Mouse (Mus musculus) embryonic facial prominence, embryonic 10.5 days (tissue): ENCODE measurements around the gene Bckdha. TPM values are rescaled to one million over a fixed set of nuclear protein-coding genes. Genes with fewer than 3 reads are reported as not detected.
A peak's percentile ranks its signal among the peaks of the same experiment; 100 is the strongest.

Source experiments
- DNase-seq: peaks from one replicate; pipeline ENCODE4 v3.0.0-alpha.2; 2017; ENCODE audit warnings: low spot score
- H3K27ac ChIP-seq: fragments of 300-500 bp; sonication (generic); replicated peaks from 2 replicates; pipeline ENCODE4 v1.5.1; 2016; ENCODE audit warnings: mild to moderate bottlenecking
- H3K27me3 ChIP-seq: fragments of 300-500 bp; sonication (generic); replicated peaks from 2 replicates; pipeline ENCODE4 v1.6.1; 2016; ENCODE audit warnings: low read depth, mild to moderate bottlenecking; ENCODE audit not compliant: poor library complexity, severe bottlenecking
- H3K36me3 ChIP-seq: fragments of 300-500 bp; sonication (generic); replicated peaks from 2 replicates; pipeline ENCODE4 v1.6.1; 2016; ENCODE audit warnings: mild to moderate bottlenecking, moderate library complexity
- H3K4me1 ChIP-seq: fragments of 300-500 bp; sonication (generic); 2 replicates; pipeline ENCODE4 v1.6.1; 2016
- H3K4me3 ChIP-seq: fragments of 300-500 bp; sonication (generic); 2 replicates; pipeline ENCODE4 v1.5.1; 2016; ENCODE audit warnings: mild to moderate bottlenecking, moderate library complexity
- H3K9me3 ChIP-seq: fragments of 300-500 bp; sonication (generic); 2 replicates; pipeline ENCODE4 v1.6.1; 2016; ENCODE audit warnings: mild to moderate bottlenecking
- WGBS: fragments of 180-500 bp; shearing (Covaris S2); methylation state at CpG from one replicate; pipeline ENCODE4 v1.1.7; 2016; 5-methylcytosine and 5-hydroxymethylcytosine counted together
- polyA plus RNA-seq: library from polyadenylated mRNA; unstranded; fragments of >200 nt; fragmentation: Nextera tagmentation; extraction: Ambion mirVana; gene quantifications from 2 replicates; pipeline ENCODE4 v1.2.1, GENCODE M21; 2016

The Bckdha gene
- polyA plus RNA-seq, 1 experiment from 2014 or later = 59.2 TPM

DNA sequence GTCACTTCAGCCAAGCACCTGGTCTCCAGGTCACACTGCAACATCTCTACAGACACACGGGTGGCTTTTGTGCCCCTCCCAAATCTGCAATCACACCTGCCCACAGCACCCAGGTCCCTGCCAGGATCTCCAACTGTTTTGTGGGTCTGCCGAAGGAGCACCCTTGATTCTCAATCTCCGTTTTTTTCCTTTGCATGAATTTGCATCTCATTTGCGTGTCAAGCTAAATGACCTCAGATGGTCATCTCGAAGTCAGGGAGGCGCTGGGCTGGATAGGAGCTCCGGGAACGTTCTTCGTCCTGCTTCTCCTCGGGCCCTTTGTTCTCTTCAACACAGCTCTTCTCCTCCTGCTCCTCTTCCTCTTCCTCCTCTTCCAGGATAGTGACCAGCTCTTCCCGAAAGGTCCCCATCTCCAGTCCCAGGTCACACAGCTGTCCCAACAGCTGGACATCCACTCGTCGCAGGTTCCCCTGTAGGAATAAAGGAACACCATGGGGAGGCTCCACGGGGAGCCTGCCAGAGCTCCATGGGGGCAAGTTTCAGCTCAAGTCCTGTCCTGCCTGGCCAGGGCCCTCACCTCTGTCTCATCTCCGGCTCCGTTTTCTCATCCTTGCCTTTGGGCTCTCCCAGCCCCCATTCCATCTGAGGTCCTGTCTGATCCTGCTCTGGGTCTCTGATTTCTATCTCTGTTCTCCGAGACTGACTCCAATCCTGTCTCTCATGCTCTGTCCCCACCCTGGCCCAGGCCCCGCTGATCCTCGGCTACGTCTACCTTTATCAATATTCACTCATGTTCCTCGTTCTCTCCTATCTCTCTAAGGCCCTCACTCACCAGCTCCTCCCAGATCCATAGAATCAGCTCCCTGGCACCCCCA is 43.7 kb downstream of the Bckdha start:
- no peak overlapping the region for H3K27ac ChIP-seq
- no peak overlapping the region for H3K4me3 ChIP-seq
- H3K27me3 ChIP-seq = peaks cover 8% of the 10 kb centered on the region
- no peaks in the 10 kb centered on the region for H3K9me3 ChIP-seq
- H3K4me1 ChIP-seq = peaks cover 9% of the 10 kb centered on the region
- H3K36me3 ChIP-seq = no peaks in the 10 kb centered on the region
- 71% methylated on average over 21 of the region's 21 CpGs for WGBS
- peak; percentile 5 for DNase-seq

DNA sequence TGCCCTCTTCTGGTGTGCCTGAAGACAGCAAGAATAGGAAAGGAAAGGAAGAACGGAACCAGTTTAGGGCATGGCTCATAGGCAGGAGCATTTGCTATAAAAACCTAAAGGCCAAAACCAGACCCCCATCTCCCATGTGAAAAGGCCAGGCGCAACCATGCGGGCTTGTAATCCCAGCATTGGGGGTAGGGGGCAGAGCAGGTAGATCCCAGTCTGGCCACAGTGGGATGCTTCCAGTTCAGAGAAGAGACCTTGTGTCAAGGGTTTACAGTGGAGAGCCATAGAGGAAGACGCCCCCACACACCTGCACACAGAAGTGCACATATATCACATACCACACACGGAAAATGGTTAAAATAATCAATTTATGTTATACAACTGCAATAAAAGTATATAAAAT is 44.7 kb downstream of the Bckdha start:
- Histone ChIP-seq H3K9me3 (no peaks in the 10 kb centered on the region), H3K4me3 (no peak overlapping the region), H3K27ac (no peak overlapping the region), H3K27me3 (peaks cover 8% of the 10 kb centered on the region), H3K36me3 (no peaks in the 10 kb centered on the region), H3K4me1 (peaks cover 4% of the 10 kb centered on the region; the same call in 1 of the 2 replicates)
- DNase-seq = peak; percentile 6
- 92% methylated on average over 5 of the region's 5 CpGs for WGBS

- no peaks in the 10 kb centered on the region for H3K27me3 ChIP-seq
- H3K27ac ChIP-seq = no peak overlapping the region
- no peaks in the 10 kb centered on the region for H3K4me1 ChIP-seq
- no peaks in the 10 kb centered on the region for H3K9me3 ChIP-seq
- no peak overlapping the region for H3K4me3 ChIP-seq
- no peak for DNase-seq
- H3K36me3 ChIP-seq = no peaks in the 10 kb centered on the region
- 49% methylated on average over 7 of the region's 7 CpGs for WGBS
These were observed 47.3 kb downstream of the Bckdha start for GRCm38 (mm10) chr7:25611501-25611900.

DNA sequence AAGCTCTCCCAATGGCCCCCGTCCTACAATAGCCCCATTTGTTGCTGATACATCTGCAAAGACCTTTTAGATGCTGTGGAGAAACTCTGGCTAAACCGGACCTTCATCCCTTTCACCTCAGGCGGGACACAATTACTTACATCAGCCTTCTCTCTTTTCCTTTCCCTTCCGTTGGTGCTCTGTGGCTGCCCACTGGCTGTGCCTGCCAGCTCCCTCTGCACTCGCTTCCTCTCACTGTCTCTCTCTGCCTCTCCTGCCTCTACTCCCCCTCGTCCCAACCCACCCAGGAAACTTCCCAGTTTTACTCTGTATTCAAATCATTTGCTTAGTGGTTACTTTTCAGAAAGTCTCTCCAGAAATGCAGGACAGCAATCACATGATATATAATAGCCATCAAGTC is 48.7 kb downstream of the Bckdha start:
- no peaks in the 10 kb centered on the region for H3K27me3 ChIP-seq
- 36% methylated on average over 6 of the region's 6 CpGs for WGBS

DNA sequence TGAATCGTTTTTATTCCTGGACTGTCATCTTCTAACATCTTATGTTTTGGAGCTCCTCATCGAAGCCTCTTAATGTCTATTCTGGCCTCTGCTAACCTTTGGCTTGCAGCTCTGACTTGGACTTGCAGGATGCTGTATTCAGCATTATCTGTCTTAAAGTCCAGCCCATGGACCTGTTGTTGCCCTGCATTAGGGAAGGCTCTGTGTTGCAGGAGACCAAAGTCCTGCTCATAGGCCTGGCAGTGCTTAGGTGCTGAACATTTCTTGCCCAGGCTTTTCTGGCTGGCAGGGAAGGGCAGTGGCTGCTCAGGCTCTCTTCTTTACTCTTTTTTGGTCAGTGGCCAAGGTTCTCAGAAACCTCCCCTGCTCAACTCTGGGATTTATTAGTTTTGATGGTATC is 51.6 kb downstream of the Bckdha start:
- Histone ChIP-seq H3K4me1 (no peaks in the 10 kb centered on the region), H3K9me3 (no peaks in the 10 kb centered on the region), H3K4me3 (no peak overlapping the region), H3K27me3 (no peaks in the 10 kb centered on the region), H3K36me3 (no peaks in the 10 kb centered on the region), H3K27ac (no peak overlapping the region)
- 77% methylated on average over 2 of the region's 2 CpGs for WGBS
- DNase-seq = no peak

More for the DNA sequence above, 48.7 kb downstream of the Bckdha start:
- no peak overlapping the region for H3K27ac ChIP-seq
- H3K9me3 ChIP-seq = no peaks in the 10 kb centered on the region
- no peaks in the 10 kb centered on the region for H3K36me3 ChIP-seq
- H3K4me3 ChIP-seq = no peak overlapping the region
- no peaks in the 10 kb centered on the region for H3K4me1 ChIP-seq
- peak; percentile 4 for DNase-seq

GRCm38 (mm10) chr7:25606625-25607063 is 52.1 kb downstream of the Bckdha start:
- no peak overlapping the region for H3K27ac ChIP-seq
- H3K27me3 ChIP-seq = no peaks in the 10 kb centered on the region
- H3K36me3 ChIP-seq = no peaks in the 10 kb centered on the region
- no peak for DNase-seq
- no peaks in the 10 kb centered on the region for H3K9me3 ChIP-seq
- H3K4me3 ChIP-seq = no peak overlapping the region
- no peaks in the 10 kb centered on the region for H3K4me1 ChIP-seq
- WGBS = 81% methylated on average over 4 of the region's 4 CpGs

DNA sequence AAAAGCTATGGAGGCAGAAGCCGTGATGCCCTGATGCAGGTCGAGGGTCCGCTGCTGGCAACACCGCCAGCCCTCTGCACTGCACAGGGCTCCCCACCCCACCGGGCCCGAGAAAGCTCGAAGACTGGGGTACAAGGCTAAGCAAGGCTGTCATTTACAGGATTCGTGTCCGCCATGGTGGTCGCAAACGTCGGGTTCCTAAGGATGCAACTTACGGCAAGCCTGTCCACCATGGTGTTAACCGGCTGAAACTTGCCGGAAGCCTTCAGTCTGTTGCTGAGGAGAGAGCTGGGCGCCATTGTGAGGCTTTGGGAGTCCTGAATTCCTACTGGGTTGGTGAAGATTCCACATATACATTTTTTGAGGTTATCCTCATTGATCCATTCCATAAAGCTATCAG is 57.4 kb downstream of the Bckdha start:
- no peak for DNase-seq
- no peaks in the 10 kb centered on the region for H3K4me1 ChIP-seq
- H3K9me3 ChIP-seq = no peaks in the 10 kb centered on the region
- no peak overlapping the region for H3K27ac ChIP-seq
- no peaks in the 10 kb centered on the region for H3K36me3 ChIP-seq
- WGBS = 88% methylated on average over 16 of the region's 16 CpGs
- H3K4me3 ChIP-seq = no peak overlapping the region
- no peaks in the 10 kb centered on the region for H3K27me3 ChIP-seq

- no peaks in the 10 kb centered on the region for H3K36me3 ChIP-seq
- WGBS = 88% methylated on average over 11 of the region's 11 CpGs
- no peak overlapping the region for H3K27ac ChIP-seq
- H3K9me3 ChIP-seq = no peaks in the 10 kb centered on the region
- no peak overlapping the region for H3K4me3 ChIP-seq
- H3K27me3 ChIP-seq = no peaks in the 10 kb centered on the region
- DNase-seq = no peak
- no peaks in the 10 kb centered on the region for H3K4me1 ChIP-seq
These were observed 58.1 kb downstream of the Bckdha start for GRCm38 (mm10) chr7:25600666-25601065.

GRCm38 (mm10) chr7:25599663-25600062 is 59.1 kb downstream of the Bckdha start:
- H3K27ac ChIP-seq = no peak overlapping the region
- 14% methylated on average over 10 of the region's 10 CpGs for WGBS
- no peaks in the 10 kb centered on the region for H3K27me3 ChIP-seq
- no peaks in the 10 kb centered on the region for H3K4me1 ChIP-seq
- no peaks in the 10 kb centered on the region for H3K36me3 ChIP-seq
- no peak overlapping the region for H3K4me3 ChIP-seq
- DNase-seq = peak; percentile 75
- no peaks in the 10 kb centered on the region for H3K9me3 ChIP-seq

GRCm38 (mm10) chr7:25593859-25594258 is 64.9 kb downstream of the Bckdha start:
- no peak for DNase-seq
- Histone ChIP-seq H3K4me1 (no peaks in the 10 kb centered on the region), H3K9me3 (no peaks in the 10 kb centered on the region), H3K27me3 (no peaks in the 10 kb centered on the region), H3K27ac (no peak overlapping the region), H3K4me3 (no peak overlapping the region), H3K36me3 (no peaks in the 10 kb centered on the region)
- 87% methylated on average over 3 of the region's 3 CpGs for WGBS

DNA sequence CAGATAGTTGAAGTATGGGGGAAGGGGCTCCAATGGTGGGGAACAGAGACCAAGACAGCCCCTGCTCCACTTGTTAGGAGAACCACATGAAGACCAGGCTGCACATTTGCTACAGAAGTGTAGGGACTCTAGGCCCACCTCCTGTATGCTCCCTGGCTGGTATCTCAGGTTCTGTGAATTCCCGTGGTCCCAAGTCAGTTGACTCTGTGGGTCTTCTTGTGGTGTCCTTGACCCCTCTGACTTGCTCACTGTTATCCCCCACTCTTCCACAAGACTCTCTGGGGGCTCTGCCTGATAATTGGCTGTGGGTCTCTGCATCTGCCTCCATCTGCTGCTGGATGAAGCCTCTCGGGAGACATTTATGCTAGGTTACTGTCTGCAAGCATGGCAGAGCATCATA is 67.6 kb downstream of the Bckdha start:
- no peaks in the 10 kb centered on the region for H3K9me3 ChIP-seq
- DNase-seq = no peak
- no peak overlapping the region for H3K4me3 ChIP-seq
- no peaks in the 10 kb centered on the region for H3K4me1 ChIP-seq
- H3K36me3 ChIP-seq = no peaks in the 10 kb centered on the region
- 91% methylated on average over 2 of the region's 2 CpGs for WGBS
- no peaks in the 10 kb centered on the region for H3K27me3 ChIP-seq
- no peak overlapping the region for H3K27ac ChIP-seq

DNA sequence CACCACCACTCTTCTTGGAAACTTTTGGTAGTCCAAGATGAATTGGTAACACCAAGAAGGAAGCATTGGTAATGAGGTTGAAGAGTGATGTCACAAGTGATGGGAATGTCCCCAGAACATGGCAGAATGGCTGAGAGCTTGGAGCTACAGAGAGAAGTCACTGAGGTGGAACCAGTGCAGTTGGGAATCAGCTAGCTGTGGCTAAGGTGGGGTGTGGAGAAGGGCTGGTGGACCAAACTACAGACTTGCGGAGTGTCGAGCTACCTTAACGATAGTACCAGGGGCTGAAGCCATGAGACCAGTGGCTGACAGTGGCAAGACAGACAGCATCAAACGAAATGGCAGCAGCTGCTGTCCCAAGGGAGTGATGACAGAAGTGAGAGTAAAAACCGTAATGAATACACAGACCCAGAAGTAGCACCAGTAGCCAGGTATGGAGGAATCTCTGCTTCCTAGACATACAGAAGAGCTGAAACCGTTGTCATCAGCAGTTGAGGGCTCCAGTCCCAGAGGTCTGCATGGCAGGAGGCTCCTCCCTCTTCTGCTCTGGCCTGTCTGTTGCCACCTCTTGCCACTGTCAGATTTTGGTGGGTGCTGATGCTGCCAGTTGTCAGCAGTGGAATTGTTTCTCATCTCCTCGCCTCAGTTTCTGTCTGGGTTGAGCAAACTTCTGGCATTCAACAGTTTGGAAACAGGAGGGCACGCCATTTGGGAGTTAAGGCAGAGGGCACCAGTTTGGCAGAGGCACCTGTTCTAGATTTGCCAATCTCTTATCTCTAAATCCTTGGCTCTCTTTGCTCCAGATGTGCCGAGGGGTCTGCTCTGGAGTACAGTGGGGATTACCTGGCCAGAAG is 73.2 kb downstream of the Bckdha start:
- Histone ChIP-seq H3K27me3 (no peaks in the 10 kb centered on the region), H3K27ac (no peak overlapping the region), H3K36me3 (no peaks in the 10 kb centered on the region), H3K4me1 (no peaks in the 10 kb centered on the region), H3K4me3 (no peak overlapping the region), H3K9me3 (peaks cover 2% of the 10 kb centered on the region; the same call in 1 of the 2 replicates)
- DNase-seq = no peak
- 82% methylated on average over 9 of the region's 9 CpGs for WGBS
